8 mouse cellular contexts compared by ENCODE assay signal in genomic region chr3:14887134-14887666, GRCm38 (mm10). TPM values are rescaled to one million over a fixed set of nuclear protein-coding genes. Genes with fewer than 3 reads are reported as not detected.
DNase-seq lines count a peak whose midpoint lies in the region; ATAC-seq and TF ChIP-seq lines count a peak whose summit lies in the region.

No protein-coding gene starts in this region.

- no peak for DNase-seq in left cerebral cortex, adult 2 months (ENCODE audit: extremely low spot score in 1 of 2, low spot score in 2 of 2)
- no peak for DNase-seq in left cerebral cortex, adult 11 months (ENCODE audit: low spot score)
- DNase-seq in midbrain, postnatal 0 days (ENCODE audit: low spot score): no peak
- DNase-seq in ovary, postnatal 36 days (ENCODE audit: low spot score): no peak
- no peak for DNase-seq in kidney, postnatal 10 days
- no peak for DNase-seq in adipocyte (ENCODE audit: low spot score)

- H3K9ac ChIP-seq in hindbrain, embryonic 16.5 days (ENCODE audit: low read depth, low read length): peak overlapping the region; percentile 88; the same call in 1 of the 2 replicates
- peak overlapping the region; percentile 57; the same call in 1 of the 2 replicates for H3K9ac ChIP-seq in midbrain, postnatal 0 days (replicated peaks; ENCODE audit: low read length, poor library complexity, severe bottlenecking)

- H3K4me1 ChIP-seq in bone marrow macrophage, adult 2 months (ENCODE audit: control insufficient read depth, insufficient read depth, low read length): no peaks in the 10 kb centered on the region
- H3K4me1 ChIP-seq in hindbrain, embryonic 16.5 days (ENCODE audit: control insufficient read depth, insufficient read depth, low read depth, low read length): no peaks in the 10 kb centered on the region; the same call in 1 of the 2 replicates
- H3K4me1 ChIP-seq in midbrain, postnatal 0 days (ENCODE audit: insufficient read depth, low read length): no peaks in the 10 kb centered on the region

- H3K36me3 ChIP-seq in hindbrain, embryonic 16.5 days (ENCODE audit: control insufficient read depth, insufficient read depth, low read length): no peaks in the 10 kb centered on the region
- no peaks in the 10 kb centered on the region for H3K36me3 ChIP-seq in midbrain, postnatal 0 days (ENCODE audit: insufficient read depth, low read length)

- WGBS in hindbrain, embryonic 16.5 days: 37% methylated on average over 11 of the region's 11 CpGs
- 38% methylated on average over 11 of the region's 11 CpGs for WGBS in midbrain, postnatal 0 days

- peak overlapping the region; percentile 86 for H3K27ac ChIP-seq in left cerebral cortex, adult 2 months
- no peak overlapping the region for H3K27ac ChIP-seq in bone marrow macrophage, adult 2 months (ENCODE audit: insufficient read depth, low read depth, low read length)
- H3K27ac ChIP-seq in hindbrain, embryonic 16.5 days (ENCODE audit: low read depth, low read length): no peak overlapping the region; the same call in 1 of the 2 replicates
- H3K27ac ChIP-seq in midbrain, postnatal 0 days (ENCODE audit: low read depth, low read length): 0 out of 2 replicates have a peak overlapping the region, but pooled peaks have one; percentile 65

- H3K4me2 ChIP-seq in hindbrain, embryonic 16.5 days (ENCODE audit: low read length): peak overlapping the region; percentile 82
- H3K4me2 ChIP-seq in midbrain, postnatal 0 days (ENCODE audit: low read depth, low read length, poor library complexity, severe bottlenecking): peak overlapping the region; percentile 58

- H3K4me3 ChIP-seq in left cerebral cortex, adult 2 months: peak overlapping the region; percentile 73
- peak overlapping the region; percentile 67; the same call in 1 of the 2 replicates for H3K4me3 ChIP-seq in bone marrow macrophage, adult 2 months (ENCODE audit: insufficient read depth, low read length)
- H3K4me3 ChIP-seq in hindbrain, embryonic 16.5 days (ENCODE audit: low read length): peak overlapping the region; percentile 94
- peak overlapping the region; percentile 57 for H3K4me3 ChIP-seq in midbrain, postnatal 0 days (ENCODE audit: low read depth, low read length)

- no peaks in the 10 kb centered on the region for H3K27me3 ChIP-seq in hindbrain, embryonic 16.5 days (replicated peaks; ENCODE audit: control insufficient read depth, insufficient read depth, low read length)
- no peaks in the 10 kb centered on the region for H3K27me3 ChIP-seq in midbrain, postnatal 0 days (ENCODE audit: insufficient read depth, low read length)

- no peak for TF ChIP-seq POLR2A in bone marrow macrophage, adult 2 months (IDR thresholded peaks at IDR 0.05; ENCODE audit: borderline replicate concordance, low read depth, low read length)

- no peak for ATAC-seq in hindbrain, embryonic 16.5 days
- ATAC-seq in midbrain, postnatal 0 days (ENCODE audit: low FRiP score): no peak

- no peaks in the 10 kb centered on the region for H3K9me3 ChIP-seq in hindbrain, embryonic 16.5 days (ENCODE audit: control insufficient read depth, low read length)
- no peaks in the 10 kb centered on the region for H3K9me3 ChIP-seq in midbrain, postnatal 0 days (ENCODE audit: low read length)

- intact Hi-C loops in left cerebral cortex, adult 2 months (cut with DNase I): loop anchor here (5.0 to 10.0 kb wide), 2 partner anchors 60 to 208 kb away; no protein-coding TSS in a partner anchor

- TF ChIP-seq CTCF in left cerebral cortex, adult 2 months (IDR thresholded peaks at IDR 0.05): no peak
- TF ChIP-seq CTCF in bone marrow macrophage, adult 2 months (IDR thresholded peaks at IDR 0.05; ENCODE audit: low read depth, low read length): no peak
- peak; percentile 41; the same call in 1 of the 2 replicates for TF ChIP-seq CTCF in midbrain, postnatal 0 days (IDR thresholded peaks at IDR 0.05)

RNA-seq across cellular contexts. Expression of gene Car2, which starts 1.1 kb away (rescaled TPM):
- 100 to 1,000 TPM; 101 to 106 TPM for total RNA-seq in left cerebral cortex, adult 2 months (2021)
- polyA plus RNA-seq in bone marrow macrophage, adult 2 months (2012; ENCODE audit: insufficient read depth, insufficient read length, missing spikeins): not detected in 2 replicates
- 52.2 and 65.5 TPM in 2 replicates for polyA plus RNA-seq in hindbrain, embryonic 16.5 days (2015; fragmentation: Nextera tagmentation; extraction: Ambion mirVana)
- total RNA-seq in midbrain, postnatal 0 days (2014; rRNA removed): 31.9 and 50.1 TPM in 2 replicates
- 32.4 and 38.1 TPM in 2 replicates for polyA plus RNA-seq in midbrain, postnatal 0 days (2015; fragmentation: Nextera tagmentation; extraction: Ambion mirVana)

RNA-seq across cellular contexts. Expression of gene Car3, which starts 23.9 kb away (rescaled TPM):
- total RNA-seq in left cerebral cortex, adult 2 months (2021): under 1 TPM; 0.61 to 0.72 TPM
- polyA plus RNA-seq in bone marrow macrophage, adult 2 months (2012; ENCODE audit: insufficient read depth, insufficient read length, missing spikeins): 0.64 and 1.4 TPM in 2 replicates
- 3.3 and 14.8 TPM in 2 replicates for polyA plus RNA-seq in hindbrain, embryonic 16.5 days (2015; fragmentation: Nextera tagmentation; extraction: Ambion mirVana)
- total RNA-seq in midbrain, postnatal 0 days (2014; rRNA removed): 0.99 and 1.3 TPM in 2 replicates
- polyA plus RNA-seq in midbrain, postnatal 0 days (2015; fragmentation: Nextera tagmentation; extraction: Ambion mirVana): 1.7 and 2.5 TPM in 2 replicates

Comparison
In these comparisons a context has a peak if more than half of its experiments do, and no peak if none do; other contexts are left out.
1. H3K27ac ChIP-seq: peak in left cerebral cortex, adult 2 months (single experiment) and midbrain, postnatal 0 days (single experiment); none in bone marrow macrophage, adult 2 months (single experiment) and hindbrain, embryonic 16.5 days (single experiment).
2. RNA of gene Car2, which starts 1.1 kb away (polyA plus RNA-seq): 52.2 to 65.5 TPM in hindbrain, embryonic 16.5 days and 32.4 to 38.1 TPM in midbrain, postnatal 0 days; not detected in bone marrow macrophage, adult 2 months; every median in the first group is over 10 times any median in the second.
3. Peak in every context shown above with its lines, with median percentiles within 50 percentile points of each other: H3K4me3 ChIP-seq.